Mouse (Mus musculus): ENCODE measurements around the gene Gm9887.

Gene Gm9887

DNA sequence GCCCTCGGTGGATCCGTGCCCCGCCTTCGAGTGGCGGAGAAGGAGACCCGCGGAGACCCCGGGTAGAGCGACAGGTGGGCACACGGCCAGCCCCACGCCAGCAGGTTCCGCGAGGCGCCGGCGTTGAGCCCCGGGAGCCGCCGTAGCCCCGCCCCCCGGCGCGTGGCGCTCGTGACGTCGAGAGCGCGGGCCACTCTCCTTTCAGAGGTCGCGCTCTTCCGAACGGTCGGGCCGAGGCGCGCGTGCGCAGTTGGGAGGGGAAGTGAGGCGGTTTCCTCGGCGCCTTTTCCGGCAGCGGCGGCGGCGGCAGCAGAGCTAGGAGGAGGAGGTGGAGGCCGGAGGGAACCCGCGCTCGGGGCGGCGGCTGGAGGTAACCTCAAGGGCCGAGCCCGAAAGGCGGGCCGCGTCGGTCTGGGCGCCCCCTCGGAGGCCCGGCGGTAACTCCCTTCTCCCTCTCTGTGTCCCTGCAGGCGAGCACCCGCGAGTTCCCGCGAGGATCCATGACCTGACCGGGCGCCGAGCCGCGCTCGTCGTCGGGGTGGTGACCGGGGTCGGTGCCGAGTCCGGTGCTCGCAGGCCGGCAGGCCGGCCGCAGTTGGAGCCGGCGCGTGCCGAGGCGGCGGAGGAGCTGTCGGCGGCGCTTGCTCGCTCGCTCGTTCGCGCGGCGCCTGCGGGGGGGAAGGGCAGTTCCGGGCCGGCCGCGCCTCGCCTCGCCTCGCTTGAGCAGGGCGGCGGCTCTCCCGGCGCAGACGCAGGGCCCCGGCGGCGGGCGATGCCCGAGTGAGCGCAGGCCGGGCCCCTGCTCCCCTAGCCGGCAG is at the start of gene Gm9887, which contains the start of gene Arf6:
Gm9887 (minus strand) TSS at position 605 of the 818 bp plus-strand sequence.
Arf6 (plus strand) TSS at position 297 of the 818 bp plus-strand sequence.
- DNase-seq (ENCODE audit: low spot score in 2 of 2) = peak; percentile 97 to 98

DNA sequence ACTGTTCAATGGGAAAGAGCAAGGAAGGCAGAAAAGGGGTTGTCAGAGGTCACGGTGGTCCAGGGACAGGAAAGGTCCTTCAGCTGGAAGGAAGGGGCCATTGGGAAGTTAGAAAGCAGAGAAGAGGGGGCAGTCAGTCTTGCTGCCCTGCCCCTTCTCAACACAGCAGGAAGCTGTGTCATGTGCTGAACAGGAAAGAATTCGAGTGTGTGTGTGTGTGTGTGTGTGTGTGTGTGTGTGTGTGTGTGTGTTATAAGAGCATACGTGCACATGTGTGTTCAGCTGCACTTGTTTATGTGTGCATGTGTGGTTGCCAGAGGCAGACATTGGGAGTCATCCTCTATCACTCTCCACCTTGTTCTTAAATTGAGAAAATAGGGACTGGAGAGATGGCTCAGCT is 48.5 kb upstream of the Gm9887 start:
- no peak for DNase-seq (ENCODE audit: low spot score in 2 of 2)

DNA sequence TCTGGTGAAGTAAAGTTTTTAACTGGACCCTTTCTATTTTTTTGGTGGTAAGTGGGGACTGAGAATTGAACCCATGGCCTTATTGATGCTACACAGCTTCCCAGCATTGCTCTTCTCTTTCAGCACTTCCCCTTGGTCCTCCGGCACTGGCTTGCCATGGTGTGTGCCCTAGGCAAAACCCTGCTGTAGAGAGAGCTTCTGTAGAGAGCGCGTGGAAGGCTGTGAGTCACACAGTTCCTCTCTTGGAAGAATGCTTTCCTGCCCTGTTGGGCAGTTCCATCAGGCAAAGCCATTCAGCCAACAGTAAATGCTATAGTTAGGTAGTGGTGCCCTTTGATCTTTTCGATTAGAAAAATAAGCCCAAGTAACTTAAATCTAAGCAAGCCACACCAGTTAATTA is 47.3 kb upstream of the Gm9887 start:
- DNase-seq (ENCODE audit: low spot score in 2 of 2) = no peak

DNA sequence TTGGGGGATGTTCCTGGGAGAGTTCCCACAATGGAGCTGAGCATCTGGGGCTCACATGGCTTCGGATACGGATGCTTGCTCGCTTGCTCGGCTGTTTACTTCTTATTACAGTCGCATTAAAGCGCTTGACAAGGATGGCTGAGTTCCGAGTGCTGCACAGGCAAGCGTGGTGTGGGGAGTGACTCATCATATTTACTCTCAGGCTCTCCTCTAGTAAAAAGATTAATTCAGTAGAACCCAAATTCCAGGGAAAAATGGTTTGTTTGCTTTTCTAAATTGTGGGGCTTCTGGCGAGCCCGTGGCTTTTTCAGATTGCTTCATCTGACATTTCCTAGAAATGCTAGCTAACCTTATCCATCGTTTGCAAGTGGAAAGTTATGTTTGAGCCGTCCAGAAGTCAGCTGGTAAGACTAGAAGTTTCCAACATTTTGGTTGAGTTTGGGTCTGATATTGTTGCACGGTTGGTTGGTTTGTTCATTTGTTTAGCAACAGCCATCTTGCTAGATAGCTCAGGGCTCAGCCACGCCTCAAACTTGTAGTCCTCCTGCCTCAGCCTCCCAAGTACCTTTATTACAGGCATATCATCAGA is 46.9 kb upstream of the Gm9887 start:
- DNase-seq (ENCODE audit: low spot score in 2 of 2) = peak; percentile 8 to 29

DNA sequence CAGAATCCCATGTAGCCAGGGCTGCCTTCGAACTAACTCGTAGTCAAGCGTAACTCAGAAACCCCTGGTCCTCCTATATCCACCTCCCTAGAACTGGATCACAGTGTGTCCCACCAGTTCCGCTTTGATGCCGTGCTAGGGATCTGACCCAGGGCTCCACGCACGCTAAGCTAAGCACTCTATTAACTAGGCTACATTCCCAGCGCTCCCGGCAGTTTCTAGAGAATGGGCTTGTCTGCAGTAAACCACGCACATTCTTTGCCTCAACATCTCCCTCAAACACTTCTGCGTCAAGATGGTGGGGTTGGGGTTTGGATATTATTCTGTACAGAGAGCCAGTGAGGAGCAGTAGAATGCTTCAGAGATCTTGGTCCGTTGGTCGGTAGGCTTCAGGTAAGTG is 46.3 kb upstream of the Gm9887 start:
- DNase-seq (ENCODE audit: low spot score in 2 of 2) = no peak

DNA sequence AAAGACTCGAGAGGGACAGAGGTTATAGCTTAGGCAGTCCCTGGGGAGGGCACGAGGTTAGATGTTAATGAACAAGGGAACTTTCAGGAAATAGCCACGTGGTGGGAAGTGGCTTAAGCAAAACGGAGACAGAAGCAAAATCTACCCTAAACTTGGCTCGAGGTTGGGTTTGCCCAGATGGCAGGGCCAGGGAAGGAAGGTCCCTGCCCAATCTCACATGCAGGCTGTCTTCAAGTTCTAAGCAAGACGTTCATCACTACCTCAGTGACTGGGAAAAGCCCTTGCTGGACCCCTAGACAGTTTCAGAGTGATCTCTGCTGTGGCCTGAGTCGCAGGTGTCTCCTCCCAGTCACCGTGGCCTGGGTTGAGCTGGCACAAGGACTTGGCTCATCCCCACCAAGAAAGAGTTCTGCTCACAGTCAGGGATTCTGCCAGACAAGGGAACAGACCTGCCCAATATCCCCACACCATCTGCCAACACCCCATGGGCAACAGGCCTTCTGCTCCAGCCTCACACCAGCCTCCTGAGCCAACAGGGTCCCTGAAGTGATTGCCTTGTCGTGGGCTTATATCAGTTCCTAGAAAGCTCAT is 45.5 kb upstream of the Gm9887 start:
- DNase-seq (ENCODE audit: low spot score in 2 of 2) = no peak

DNA sequence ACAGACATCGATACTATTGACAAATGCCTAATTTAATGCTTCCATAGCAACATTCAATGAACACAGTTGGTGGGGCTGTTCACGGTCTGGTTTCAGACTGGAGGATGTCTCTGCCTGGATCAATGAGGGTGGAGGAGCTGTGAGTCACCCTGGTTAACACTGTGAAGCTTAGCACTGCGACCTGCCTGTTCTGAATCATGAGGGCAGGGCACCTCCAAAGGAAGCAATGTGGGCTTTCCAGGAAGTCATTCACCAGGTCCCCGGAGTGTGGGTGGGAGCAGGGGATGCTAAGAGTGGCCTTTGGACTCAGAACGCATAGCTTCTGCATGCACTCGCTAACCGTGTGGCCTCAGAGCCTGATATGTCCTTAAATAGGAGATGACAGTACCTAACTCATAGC is 44.5 kb upstream of the Gm9887 start:
- no peak for DNase-seq (ENCODE audit: low spot score in 2 of 2)

DNA sequence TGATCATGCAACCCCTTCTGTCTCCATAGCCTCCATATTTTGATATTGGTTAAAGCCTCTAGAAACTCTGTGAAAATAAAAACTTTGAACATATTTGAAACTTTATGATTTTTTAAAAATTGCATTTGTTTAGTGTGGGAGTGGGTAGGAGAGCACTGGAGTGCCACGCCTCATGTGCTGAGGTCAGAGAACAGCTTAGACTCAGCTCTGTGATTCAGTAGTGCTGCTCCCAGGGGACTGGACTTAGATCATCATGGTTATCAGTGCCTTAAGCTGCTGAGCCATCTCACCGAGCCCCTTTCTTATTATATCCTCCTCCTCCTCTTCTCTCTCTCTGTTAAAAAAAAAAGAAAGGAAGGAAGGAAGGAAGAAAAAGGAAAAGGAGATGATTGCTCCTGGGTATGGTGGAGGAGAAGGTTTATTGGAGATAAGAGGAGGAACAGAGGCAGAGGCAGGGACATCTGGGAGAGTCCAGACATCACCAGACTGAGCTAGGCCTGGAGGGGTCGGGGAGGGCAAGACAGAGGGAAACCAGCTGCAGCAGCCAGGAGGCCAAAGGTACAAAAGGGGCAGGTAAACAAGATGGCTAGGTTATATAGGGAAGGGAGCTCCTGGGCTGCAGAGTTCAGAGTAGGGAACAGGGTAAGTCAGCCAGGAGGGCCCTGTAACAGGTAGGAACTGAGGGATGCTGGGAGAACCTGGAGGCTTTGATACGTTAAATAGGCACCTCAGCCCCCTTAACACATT is 42.7 kb upstream of the Gm9887 start:
- no peak for DNase-seq (ENCODE audit: low spot score in 2 of 2)

DNA sequence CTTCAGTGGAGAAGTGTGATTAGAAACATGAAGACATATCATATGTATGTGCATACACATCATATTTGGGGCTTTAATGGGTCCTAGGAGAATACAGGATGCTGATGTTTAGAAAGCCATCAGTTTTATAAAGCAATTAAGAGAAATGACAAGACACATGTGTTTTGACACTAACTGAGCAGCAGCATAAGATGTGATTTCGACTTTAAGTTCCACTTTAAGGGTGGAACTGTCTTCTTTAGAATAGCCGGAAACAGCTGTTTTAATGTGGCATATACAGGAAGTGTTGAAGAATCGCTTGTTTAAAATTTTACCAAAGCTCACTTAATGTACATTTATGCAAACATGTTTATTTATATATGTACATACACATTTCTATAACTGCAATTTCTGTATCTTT is 41.0 kb upstream of the Gm9887 start:
- no peak for DNase-seq (ENCODE audit: low spot score in 2 of 2)

DNA sequence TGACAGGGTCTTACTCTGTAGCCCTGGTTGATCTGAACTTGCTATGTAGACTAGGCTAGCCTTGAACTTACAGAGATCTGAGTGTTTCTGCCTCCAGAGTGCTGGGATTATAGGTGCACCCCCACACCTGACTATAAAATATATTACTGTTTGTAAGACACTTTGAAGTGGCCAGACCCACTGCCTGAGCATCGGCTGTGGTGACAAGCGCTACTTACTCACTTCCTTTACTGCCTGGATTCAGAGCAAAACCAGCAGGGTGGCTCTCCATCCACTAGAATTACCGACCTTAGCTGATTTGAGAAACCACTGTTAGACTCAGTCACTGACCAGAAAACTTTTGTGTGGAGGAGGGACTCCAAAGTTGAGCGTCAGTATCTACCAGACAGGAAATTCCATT is 39.7 kb upstream of the Gm9887 start:
- DNase-seq (ENCODE audit: low spot score in 2 of 2) = no peak

DNA sequence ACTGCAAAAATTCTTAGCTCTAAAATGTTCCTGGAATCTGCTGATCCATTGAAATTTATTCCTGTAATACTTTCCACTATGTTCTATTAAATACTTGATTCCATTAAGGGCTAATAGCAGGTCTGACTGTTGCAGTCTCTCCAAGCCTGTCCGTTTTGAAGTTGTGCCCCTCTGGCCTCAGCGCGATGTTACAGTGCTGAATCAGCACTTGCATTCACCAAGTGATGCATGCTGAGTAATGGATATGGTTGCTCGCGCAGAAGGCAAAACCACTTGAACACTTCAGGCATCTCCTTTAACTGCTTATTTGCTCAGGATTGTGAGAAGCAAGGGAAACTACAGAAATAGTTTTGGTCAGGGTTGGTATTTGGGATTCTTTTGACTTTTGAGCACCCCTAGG is 38.5 kb upstream of the Gm9887 start:
- DNase-seq (ENCODE audit: low spot score in 2 of 2) = no peak

DNA sequence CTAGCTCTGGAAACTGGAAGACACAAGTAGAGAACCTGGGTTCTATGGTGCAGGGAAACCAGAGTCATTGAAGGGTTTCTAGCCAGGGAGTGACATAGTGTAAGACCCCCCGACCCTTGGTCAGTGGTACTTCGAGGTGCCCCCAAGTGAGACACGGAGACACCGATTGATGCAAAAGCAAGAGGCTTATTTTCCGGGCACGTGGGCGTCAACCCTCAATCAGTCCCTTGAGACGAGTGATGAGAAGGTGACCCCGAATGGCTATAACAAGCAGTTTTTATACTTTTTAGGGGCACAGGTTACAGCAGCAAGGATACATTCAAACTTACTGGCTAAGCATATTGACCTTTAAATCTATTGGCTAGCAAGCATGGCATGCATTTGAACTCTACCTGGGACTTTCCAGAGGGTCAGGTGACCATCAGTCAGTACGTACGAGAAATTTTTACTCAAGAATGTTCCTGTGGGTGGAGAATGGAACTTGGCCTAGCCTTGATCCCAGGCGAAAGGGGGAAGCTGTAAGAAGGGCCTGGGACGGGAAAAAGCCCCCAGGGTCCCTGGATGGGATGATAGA is 30.4 kb upstream of the Gm9887 start:
- DNase-seq (ENCODE audit: low spot score in 2 of 2) = no peak

DNA sequence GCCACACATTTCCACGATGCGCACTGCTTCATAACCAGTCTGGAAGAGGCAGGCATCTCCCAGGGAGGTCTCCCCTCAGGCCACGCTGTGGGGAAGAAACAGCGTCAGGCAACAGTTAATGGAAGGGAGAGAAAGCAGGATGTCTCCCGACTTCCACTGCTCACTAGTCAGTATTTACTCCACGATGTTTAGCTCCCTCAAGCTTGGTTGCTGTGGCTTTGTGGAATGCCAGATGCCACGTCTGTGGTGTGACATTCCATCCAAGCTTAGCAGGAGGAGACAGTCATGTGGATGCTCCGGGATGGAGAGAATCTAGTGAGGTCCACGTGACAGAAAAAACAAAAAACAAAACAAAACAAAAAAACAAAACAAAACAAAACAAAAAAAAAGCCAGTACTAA is 29.8 kb upstream of the Gm9887 start:
- DNase-seq (ENCODE audit: low spot score in 2 of 2) = no peak

DNA sequence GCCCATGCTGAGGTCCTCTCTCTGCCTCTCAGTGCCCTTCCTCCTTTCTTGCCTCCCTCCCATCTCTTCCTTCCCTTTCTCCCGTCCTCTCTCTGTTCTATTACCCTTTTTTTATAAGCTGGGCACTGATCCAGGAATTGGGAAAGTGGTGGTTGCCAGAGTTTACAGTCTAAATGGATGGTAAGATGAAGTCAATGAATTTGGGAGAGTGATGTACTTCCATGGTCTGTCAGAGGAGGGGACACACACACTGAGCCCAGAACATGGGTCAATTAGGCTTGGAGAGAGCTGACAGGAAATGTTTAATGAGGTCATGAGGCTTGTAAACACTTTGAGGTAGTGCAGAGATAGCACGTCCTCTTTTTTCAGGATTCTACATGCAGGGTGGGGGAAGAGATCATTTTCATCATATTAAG is 28.6 kb upstream of the Gm9887 start:
- DNase-seq (ENCODE audit: low spot score in 2 of 2) = no peak

DNA sequence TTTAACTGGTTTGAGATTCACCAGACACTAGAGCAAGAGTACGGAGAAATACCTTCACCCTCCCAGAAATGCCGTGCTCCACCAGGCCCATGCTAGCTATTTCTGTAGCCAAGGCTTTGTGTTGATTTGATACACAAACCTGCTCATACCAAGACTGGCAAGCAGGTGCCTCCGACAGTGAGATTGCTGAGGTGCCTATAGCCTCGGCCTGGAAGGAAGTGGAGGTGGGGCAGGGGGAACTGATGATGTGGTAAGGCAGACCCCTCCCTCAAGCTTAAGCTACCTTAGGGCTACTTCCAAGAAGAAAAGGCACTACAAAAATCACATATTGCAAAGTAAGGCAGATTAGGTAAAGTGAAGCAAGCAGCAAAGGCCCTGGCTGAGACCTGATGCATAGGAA is 28.1 kb upstream of the Gm9887 start:
- DNase-seq (ENCODE audit: low spot score in 2 of 2) = no peak

DNA sequence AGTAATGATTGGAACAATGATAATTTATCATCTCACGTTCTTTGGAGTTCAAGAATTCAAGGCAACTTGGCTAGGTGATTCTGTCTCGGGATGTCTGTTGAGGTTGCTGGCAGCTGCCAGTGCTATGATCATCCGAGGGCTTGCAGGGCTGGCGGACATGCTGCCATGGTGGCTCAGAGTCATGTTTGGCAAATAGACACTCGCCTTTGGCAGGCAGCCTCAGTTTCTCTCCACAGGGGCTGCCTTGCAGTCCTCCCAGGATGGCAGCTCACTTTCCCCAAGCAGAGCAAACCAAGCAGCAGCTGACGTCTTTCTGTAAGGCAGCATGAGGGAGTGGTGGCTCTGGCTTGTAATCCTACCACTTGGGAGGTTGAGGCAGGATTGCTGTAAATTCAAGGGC is 22.2 kb upstream of the Gm9887 start:
- DNase-seq (ENCODE audit: low spot score in 2 of 2) = no peak

DNA sequence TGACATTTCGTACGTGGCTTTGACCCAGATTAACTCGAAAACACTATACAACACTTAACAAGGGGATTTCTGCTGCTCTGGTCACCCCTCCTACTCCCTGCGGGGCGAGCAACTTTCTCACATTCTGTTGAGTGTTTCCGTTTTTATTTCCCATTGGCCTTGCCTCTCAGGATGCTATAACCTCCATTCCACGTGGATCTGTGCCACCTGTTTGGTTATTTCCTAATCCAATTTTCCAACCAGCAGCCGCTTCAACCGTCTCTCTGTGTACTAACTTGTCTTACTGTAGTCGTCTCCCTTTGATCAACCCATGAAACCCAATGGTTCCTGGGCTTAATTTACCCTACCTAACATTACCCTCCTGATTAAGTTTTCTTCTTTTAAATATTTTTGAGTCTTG is 20.8 kb upstream of the Gm9887 start:
- DNase-seq (ENCODE audit: low spot score in 2 of 2) = no peak

DNA sequence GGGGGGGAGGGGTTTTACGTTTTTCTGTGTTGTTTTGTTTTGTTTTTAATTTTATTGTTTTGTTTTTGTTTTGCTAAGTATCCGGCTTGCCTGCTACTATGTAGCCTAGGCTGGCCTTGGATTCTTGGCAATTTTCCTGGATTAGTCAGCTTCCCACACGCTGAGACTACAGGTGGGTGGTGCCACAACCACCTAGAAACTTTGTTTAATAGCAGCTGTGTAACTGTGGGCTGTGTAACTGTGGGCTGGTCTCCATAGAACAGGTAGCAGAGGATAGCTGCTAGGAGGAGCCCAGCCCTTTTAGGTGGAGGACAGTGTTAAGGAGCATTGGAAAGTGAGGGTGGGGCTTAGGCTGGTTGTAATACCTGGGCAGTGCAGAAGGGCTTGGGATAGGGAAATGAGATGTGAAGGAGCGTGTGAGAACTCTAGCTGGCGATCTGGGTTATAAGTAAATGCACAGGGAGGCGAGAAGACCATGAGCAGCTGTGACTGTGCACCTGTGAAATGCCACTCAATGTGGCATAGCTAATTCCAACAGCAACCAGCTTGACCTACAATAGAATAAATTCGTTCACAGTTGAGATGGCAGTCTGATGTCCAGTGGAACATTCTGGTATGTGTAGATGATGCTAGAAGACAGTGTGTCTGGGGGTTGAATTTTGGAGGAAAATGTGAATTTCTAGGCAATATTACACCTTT is 17.9 kb upstream of the Gm9887 start:
- DNase-seq (ENCODE audit: low spot score in 2 of 2) = no peak

DNA sequence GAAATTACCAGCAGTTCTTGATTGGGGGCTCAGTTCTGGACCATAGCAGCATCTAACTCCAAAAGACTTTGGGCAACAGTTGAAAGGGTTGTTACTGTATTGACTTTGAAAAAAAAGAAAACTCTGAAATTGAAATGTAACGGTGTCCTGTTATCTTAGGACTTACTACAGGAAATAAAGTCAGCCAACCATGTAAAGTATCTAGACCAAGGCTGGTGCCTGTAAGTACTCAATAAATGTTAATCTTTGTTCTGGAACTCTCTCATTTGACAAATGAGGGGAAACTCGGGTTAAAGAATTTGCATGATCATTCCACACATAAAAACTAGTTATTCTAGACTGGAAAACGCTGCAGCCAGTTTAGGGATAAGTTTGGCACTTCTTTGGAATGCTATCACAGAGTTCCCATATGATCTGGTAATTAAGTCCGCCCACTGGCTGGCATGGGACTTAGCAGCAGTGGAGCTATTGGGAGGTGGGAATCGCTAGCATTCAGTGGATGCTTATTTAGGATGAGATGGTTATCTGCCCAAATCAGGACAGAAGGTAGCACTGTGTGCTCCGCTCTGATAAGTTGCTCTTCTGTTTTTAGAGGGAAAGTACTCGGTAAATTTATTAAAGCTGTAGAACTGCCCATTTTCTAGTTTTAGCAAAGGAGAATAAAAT is 17.1 kb upstream of the Gm9887 start:
- peak in 1 of 2 experiments; percentile 31 for DNase-seq (ENCODE audit: low spot score in 2 of 2)

DNA sequence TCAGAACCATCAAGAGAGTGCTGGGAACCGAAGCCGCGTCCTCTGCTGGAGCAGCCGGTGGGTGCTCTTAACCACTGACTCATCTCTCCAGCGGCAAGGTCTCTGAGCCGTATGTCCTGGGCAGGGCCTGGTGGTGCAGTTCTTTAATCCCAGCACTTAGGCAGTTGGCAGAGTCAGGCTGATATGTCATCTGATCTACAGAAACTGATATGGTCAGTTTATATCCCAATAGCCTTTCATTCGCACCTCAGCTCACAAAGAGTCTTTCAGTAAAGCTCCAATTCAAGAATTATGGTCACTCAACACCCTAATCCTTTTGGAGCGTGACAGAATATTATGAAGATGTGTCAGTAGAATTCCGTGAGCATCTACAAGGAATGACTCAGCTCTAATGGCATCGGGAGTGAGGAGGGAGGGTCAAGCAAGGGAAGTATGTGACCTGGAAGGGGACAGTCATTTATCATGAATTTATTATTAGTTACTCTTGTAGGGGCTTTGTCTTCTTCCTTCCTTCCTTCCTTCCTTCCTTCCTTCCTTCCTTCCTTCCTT is 16.1 kb upstream of the Gm9887 start:
- no peak for DNase-seq (ENCODE audit: low spot score in 2 of 2)
